Mouse (Mus musculus) myocyte (in vitro differentiated cells): ENCODE measurements at regions not wholly inside any gene's neighbourhood (a gene's known extent, or its start where the extent isn't known, plus 50 kb on each side); places are given as distances from the start of the nearest gene placed in this dataset.

Experiments used
- H3K27me3 ChIP-seq: one replicate; pipeline ENCODE4 v1.6.1; 2011; ENCODE audit not compliant: control insufficient read depth, insufficient read depth, insufficient read length
- H3K36me3 ChIP-seq: one replicate; pipeline ENCODE4 v1.6.1; 2011; ENCODE audit not compliant: control insufficient read depth, insufficient read depth
- H3K4me2 ChIP-seq: one replicate; pipeline ENCODE4 v1.6.1; 2011; ENCODE audit warnings: low read depth, control low read depth
- H3K4me3 ChIP-seq: one replicate; pipeline ENCODE4 v1.5.1; 2011; ENCODE audit warnings: mild to moderate bottlenecking, control low read depth, moderate library complexity
- H3K79me2 ChIP-seq: one replicate; pipeline ENCODE4 v1.6.1; 2011; ENCODE audit not compliant: control insufficient read depth, insufficient read depth
- H3ac ChIP-seq: one replicate; pipeline ENCODE4 v1.6.1; 2011; ENCODE audit not compliant: control insufficient read depth, insufficient read length
- CEBPB ChIP-seq: IDR thresholded peaks from 2 replicates; pipeline ENCODE4 v1.6.1; 2011; ENCODE audit warnings: mild to moderate bottlenecking, moderate library complexity; ENCODE audit not compliant: poor library complexity, insufficient read depth, severe bottlenecking
- E2F4 ChIP-seq: IDR thresholded peaks from one replicate; pipeline ENCODE4 v1.6.1; 2011; ENCODE audit warnings: mild to moderate bottlenecking, control low read depth, moderate library complexity; ENCODE audit not compliant: insufficient read depth
- MAX ChIP-seq: IDR thresholded peaks from one replicate; pipeline ENCODE4 v1.6.1; 2011; ENCODE audit warnings: low read depth, mild to moderate bottlenecking, control low read depth
- MYOD1 ChIP-seq, 3 experiments: IDR thresholded peaks; one replicate each; pipeline ENCODE4 v1.6.1; 2011; ENCODE audit warnings: control low read depth in 2 of 3, low read depth in 2 of 3, mild to moderate bottlenecking in 2 of 3, moderate library complexity in 1 of 3; ENCODE audit not compliant: insufficient read length in 2 of 3, control insufficient read depth in 1 of 3
- MYOG ChIP-seq, 3 experiments: IDR thresholded peaks; one replicate each; pipeline ENCODE4 v1.6.1; 2011; ENCODE audit warnings: control low read depth in 2 of 3, low read depth in 2 of 3, mild to moderate bottlenecking in 2 of 3; ENCODE audit not compliant: insufficient read length in 2 of 3, control insufficient read depth in 1 of 3, insufficient read depth in 1 of 3
- POLR2A ChIP-seq: IDR thresholded peaks from one replicate; pipeline ENCODE4 v1.6.1; 2011; ENCODE audit warnings: low read depth, mild to moderate bottlenecking, control low read depth, moderate library complexity; ENCODE audit not compliant: insufficient read length
- POLR2AphosphoS2 ChIP-seq: IDR thresholded peaks from one replicate; pipeline ENCODE4 v1.6.1; 2011; ENCODE audit warnings: low read depth, control low read depth; ENCODE audit not compliant: insufficient read length
- REST ChIP-seq: IDR thresholded peaks from one replicate; pipeline ENCODE4 v1.6.1; 2011; ENCODE audit warnings: mild to moderate bottlenecking, control low read depth, moderate library complexity; ENCODE audit not compliant: insufficient read depth, insufficient read length
- SRF ChIP-seq: IDR thresholded peaks from one replicate; pipeline ENCODE4 v1.6.1; 2011; ENCODE audit warnings: low read depth; ENCODE audit not compliant: control insufficient read depth, insufficient read length
- TCF12 ChIP-seq: IDR thresholded peaks from one replicate; pipeline ENCODE4 v1.6.1; 2011; ENCODE audit warnings: mild to moderate bottlenecking, control low read depth; ENCODE audit not compliant: poor library complexity, insufficient read depth, severe bottlenecking
- TCF3 ChIP-seq: IDR thresholded peaks from one replicate; pipeline ENCODE4 v1.6.1; 2011; ENCODE audit warnings: low read depth, control low read depth; ENCODE audit not compliant: insufficient read length
- USF1 ChIP-seq: IDR thresholded peaks from one replicate; pipeline ENCODE4 v1.6.1; 2011; ENCODE audit warnings: low read depth, mild to moderate bottlenecking, control low read depth, moderate library complexity

DNA sequence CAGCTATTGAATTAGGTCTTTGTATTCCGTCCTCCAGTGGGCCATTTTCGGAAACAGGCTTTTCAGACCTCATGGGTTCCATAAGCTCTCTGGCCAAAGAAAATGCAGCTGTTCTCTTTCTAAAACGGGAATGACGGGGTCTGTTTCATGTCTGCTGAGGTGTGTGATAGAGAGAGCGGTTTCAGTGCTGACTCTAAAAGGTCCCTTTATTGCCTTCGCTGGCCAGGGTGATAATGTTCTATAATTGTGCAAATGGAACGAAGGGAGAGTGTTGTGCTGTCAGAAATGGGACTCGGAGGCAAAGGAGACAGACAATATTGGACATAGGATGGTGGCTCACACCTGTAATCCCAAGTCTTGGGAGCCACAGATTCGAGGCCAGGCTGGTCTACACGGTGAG is 53.5 kb upstream of the Osbpl8 start:
- Histone ChIP-seq H3ac (no peak overlapping the region), H3K4me2 (no peak overlapping the region), H3K4me3 (no peak overlapping the region), H3K27me3 (no peaks in the 10 kb centered on the region), H3K36me3 (no peaks in the 10 kb centered on the region), H3K79me2 (no peaks in the 10 kb centered on the region)
- TF ChIP-seq POLR2A (no peak), E2F4 (no peak), USF1 (no peak), CEBPB (no peak), MYOG (IDR thresholded peaks at IDR 0.05; ENCODE audit: control insufficient read depth in 1 of 3, insufficient read depth in 1 of 3, insufficient read length in 2 of 3, low read depth in 2 of 3) (no peak), POLR2AphosphoS2 (no peak), MYOD1 (IDR thresholded peaks at IDR 0.05; ENCODE audit: control insufficient read depth in 1 of 3, insufficient read length in 2 of 3, low read depth in 2 of 3) (no peak), REST (no peak), SRF (no peak), MAX (no peak), TCF12 (no peak), TCF3 (no peak)

- Histone ChIP-seq H3K79me2 (no peaks in the 10 kb centered on the region), H3K27me3 (no peaks in the 10 kb centered on the region), H3ac (no peak overlapping the region), H3K36me3 (no peaks in the 10 kb centered on the region), H3K4me2 (peak overlapping the region; percentile 67), H3K4me3 (no peak overlapping the region)
- TF ChIP-seq POLR2AphosphoS2 = no peak
Measured at GRCm38 (mm10) chr10:111108658-111109633, 55.6 kb upstream of the Osbpl8 start.

GRCm38 (mm10) chr10:111107852-111108251 is 56.7 kb upstream of the Osbpl8 start:
- H3K4me2 ChIP-seq = no peak overlapping the region
- H3ac ChIP-seq = no peak overlapping the region
- no peak overlapping the region for H3K4me3 ChIP-seq
- no peaks in the 10 kb centered on the region for H3K79me2 ChIP-seq
- TF ChIP-seq POLR2A (no peak), SRF (no peak), CEBPB (no peak), E2F4 (no peak), USF1 (no peak), POLR2AphosphoS2 (no peak), MAX (no peak), TCF12 (no peak), REST (no peak), MYOG (IDR thresholded peaks at IDR 0.05; ENCODE audit: control insufficient read depth in 1 of 3, insufficient read depth in 1 of 3, insufficient read length in 2 of 3, low read depth in 2 of 3) (no peak)
- no peaks in the 10 kb centered on the region for H3K27me3 ChIP-seq
- no peaks in the 10 kb centered on the region for H3K36me3 ChIP-seq

DNA sequence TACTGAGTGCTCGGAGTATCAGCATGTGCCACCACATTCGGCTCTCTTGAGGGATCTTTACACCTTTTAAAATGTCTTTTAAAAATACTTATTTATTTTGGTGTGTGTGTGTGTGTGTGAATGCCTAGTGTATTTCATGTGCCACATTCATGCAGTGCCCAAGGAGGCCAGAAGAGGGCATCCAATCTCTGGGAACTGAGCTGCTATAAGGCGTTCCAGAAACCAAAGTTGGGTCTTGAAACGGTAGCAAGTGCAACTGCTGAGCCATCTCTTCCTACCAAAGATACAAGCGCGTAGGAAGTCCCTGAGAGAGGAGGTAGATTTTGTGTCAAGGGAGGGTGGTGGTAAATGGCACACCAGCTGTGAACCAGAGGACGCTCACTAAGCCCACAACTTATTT is 57.2 kb upstream of the Osbpl8 start:
- no peaks in the 10 kb centered on the region for H3K36me3 ChIP-seq
- H3K27me3 ChIP-seq = no peaks in the 10 kb centered on the region
- H3ac ChIP-seq = no peak overlapping the region
- no peak overlapping the region for H3K4me2 ChIP-seq
- no peaks in the 10 kb centered on the region for H3K79me2 ChIP-seq
- no peak overlapping the region for H3K4me3 ChIP-seq
- no peak for TF ChIP-seq MAX
- no peak for TF ChIP-seq MYOD1 (IDR thresholded peaks at IDR 0.05; ENCODE audit: control insufficient read depth in 1 of 3, insufficient read length in 2 of 3, low read depth in 2 of 3)
- TF ChIP-seq TCF3 = no peak
- no peak for TF ChIP-seq POLR2A
- TF ChIP-seq E2F4 = no peak
- no peak for TF ChIP-seq CEBPB
- TF ChIP-seq MYOG (IDR thresholded peaks at IDR 0.05; ENCODE audit: control insufficient read depth in 1 of 3, insufficient read depth in 1 of 3, insufficient read length in 2 of 3, low read depth in 2 of 3) = no peak
- no peak for TF ChIP-seq USF1
- TF ChIP-seq REST = no peak
- no peak for TF ChIP-seq SRF
- TF ChIP-seq POLR2AphosphoS2 = no peak
- TF ChIP-seq TCF12 = no peak

DNA sequence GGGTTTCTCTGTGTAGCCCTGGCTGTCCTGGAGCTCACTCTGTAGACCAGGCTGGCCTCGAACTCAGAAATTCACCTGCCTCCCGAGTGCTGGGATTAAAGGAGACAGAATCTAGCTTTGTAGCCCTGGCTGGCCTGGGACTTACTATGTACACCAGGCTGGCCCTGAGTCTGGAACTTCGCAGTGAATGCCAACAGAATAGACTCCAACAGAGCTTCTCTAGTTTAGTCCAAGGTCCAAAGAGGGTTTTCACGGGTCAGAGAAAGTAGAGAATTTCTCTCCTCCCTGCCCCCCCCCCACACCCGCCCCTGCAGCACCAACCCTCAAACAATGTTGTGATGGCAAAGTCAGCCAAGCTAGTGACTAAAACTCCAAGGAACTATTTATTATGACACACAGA is 58.1 kb upstream of the Osbpl8 start:
- no peak overlapping the region for H3ac ChIP-seq
- no peaks in the 10 kb centered on the region for H3K36me3 ChIP-seq
- no peaks in the 10 kb centered on the region for H3K79me2 ChIP-seq
- H3K4me2 ChIP-seq = no peak overlapping the region
- H3K4me3 ChIP-seq = no peak overlapping the region
- no peaks in the 10 kb centered on the region for H3K27me3 ChIP-seq
- no peak for TF ChIP-seq MYOG (IDR thresholded peaks at IDR 0.05; ENCODE audit: control insufficient read depth in 1 of 3, insufficient read depth in 1 of 3, insufficient read length in 2 of 3, low read depth in 2 of 3)
- no peak for TF ChIP-seq POLR2AphosphoS2
- TF ChIP-seq REST = no peak
- TF ChIP-seq MYOD1 (IDR thresholded peaks at IDR 0.05; ENCODE audit: control insufficient read depth in 1 of 3, insufficient read length in 2 of 3, low read depth in 2 of 3) = no peak
- no peak for TF ChIP-seq TCF12
- no peak for TF ChIP-seq USF1
- TF ChIP-seq POLR2A = no peak
- no peak for TF ChIP-seq SRF
- TF ChIP-seq TCF3 = no peak
- no peak for TF ChIP-seq MAX
